Comparison of ENCODE assay signal across 25 mouse cellular contexts in genomic region chrX:57228178-57228577, GRCm38 (mm10). TPM values are rescaled to one million over a fixed set of nuclear protein-coding genes. Genes with fewer than 3 reads are reported as not detected.
DNase-seq lines count a peak whose midpoint lies in the region; ATAC-seq lines count a peak whose summit lies in the region.
"Had no signal": no experiment of that assay in that cellular context is flagged by ENCODE, and none has a peak within 500 bp of the region (broad histone marks: within the 10 kb centered on the region; RNA-seq: fewer than 3 reads in every experiment).

No protein-coding gene starts in this region.

- H3K4me3 ChIP-seq in neural tube, embryonic 15.5 days (replicated peaks) = no peak overlapping the region
- H3K4me3 ChIP-seq: heart, embryonic 13.5 days; liver, embryonic 13.5 days; neural tube, embryonic 13.5 days had no signal

- ATAC-seq in activated CD4-positive, CD25-positive, alpha-beta regulatory T cell, adult 4 months = peak; percentile 87
- peak; percentile 44; the same call in 1 of the 2 replicates for ATAC-seq in megakaryocyte progenitor cell, adult 5-6 weeks (replicated peaks; ENCODE audit: poor library complexity)
- no peak for ATAC-seq in neural tube, embryonic 15.5 days (ENCODE audit: low FRiP score)

- 77% methylated on average over 2 of the region's 2 CpGs for WGBS in neural tube, embryonic 15.5 days

- H3K36me3 ChIP-seq in neural tube, embryonic 15.5 days = no peaks in the 10 kb centered on the region
- H3K36me3 ChIP-seq: liver, embryonic 13.5 days; neural tube, embryonic 13.5 days had no signal

- no peak overlapping the region for H3K4me2 ChIP-seq in neural tube, embryonic 15.5 days
- H3K4me2 ChIP-seq: heart, embryonic 13.5 days; liver, embryonic 13.5 days; midbrain, embryonic 11.5 days; neural tube, embryonic 13.5 days had no signal

- no peak overlapping the region for H3K27ac ChIP-seq in neural tube, embryonic 15.5 days (replicated peaks)
- H3K27ac ChIP-seq: heart, embryonic 13.5 days; liver, embryonic 13.5 days; neural tube, embryonic 13.5 days had no signal

- H3K9me3 ChIP-seq in neural tube, embryonic 15.5 days (replicated peaks) = no peaks in the 10 kb centered on the region
- H3K9me3 ChIP-seq: heart, embryonic 13.5 days; liver, embryonic 13.5 days; neural tube, embryonic 13.5 days had no signal

- no peak overlapping the region for H3K9ac ChIP-seq in neural tube, embryonic 15.5 days (replicated peaks)
- H3K9ac ChIP-seq: heart, embryonic 13.5 days; liver, embryonic 13.5 days; neural tube, embryonic 13.5 days had no signal

- H3K4me1 ChIP-seq in neural tube, embryonic 15.5 days = no peaks in the 10 kb centered on the region
- H3K4me1 ChIP-seq: heart, embryonic 13.5 days; liver, embryonic 13.5 days; neural tube, embryonic 13.5 days had no signal

- DNase-seq in CD4-positive, CD25-positive, alpha-beta regulatory T cell, adult 2 months (ENCODE audit: low read depth, low spot score) = peak; percentile 67
- DNase-seq in thymus, postnatal 14 days = peak; percentile 73
- DNase-seq in MN1 (ENCODE audit: low spot score) = no peak
- no peak for DNase-seq in gastrocnemius, postnatal 10 days
- DNase-seq: cerebellum, postnatal 10 days; embryo, embryonic 11 days; heart, postnatal 4 days; kidney, adult 8-10 months; kidney, postnatal 36 days; layer of hippocampus, adult 9-11 months; liver, embryonic 13.5 days; lung, postnatal 10 days; right cerebral cortex, adult 18-20 months had no signal

- H3K27me3 ChIP-seq in neural tube, embryonic 15.5 days (replicated peaks) = no peaks in the 10 kb centered on the region
- H3K27me3 ChIP-seq: heart, embryonic 13.5 days; liver, embryonic 13.5 days; neural tube, embryonic 13.5 days had no signal

RNA-seq across cellular contexts. Expression of gene Cd40lg, which starts 16.2 kb away (rescaled TPM):
- polyA plus RNA-seq in activated CD4-positive, CD25-positive, alpha-beta regulatory T cell, adult 4 months (2017; shearing (Covaris generic)) = 10 to 100 TPM; 49.7 to 55.1 TPM
- not detected in 2 replicates for total RNA-seq in megakaryocyte progenitor cell, adult 5-6 weeks (2015)
- total RNA-seq in megakaryocyte progenitor cell, adult 5-6 weeks (2017) = not detected in 2 replicates
- not detected in 2 replicates for polyA plus RNA-seq in neural tube, embryonic 15.5 days (2015; fragmentation: Nextera tagmentation; extraction: Ambion mirVana)
- not detected for total RNA-seq in gastrocnemius, postnatal 10 days (2021)
- total RNA-seq: adrenal gland, adult 18-20 months; heart, postnatal 4 days; left cerebral cortex, adult 8-10 months; monocyte, adult 5-6 weeks had no signal
- polyA plus RNA-seq: forebrain, embryonic 11.5 days; gonadal fat pad, adult 2 months; heart, embryonic 13.5 days; limb, embryonic 11.5 days; liver, embryonic 13.5 days; midbrain, embryonic 11.5 days; neural tube, embryonic 13.5 days had no signal

Comparison
In these comparisons a context has a peak if more than half of its experiments do, and no peak if none do; other contexts are left out.
1. DNase-seq: peak in CD4-positive, CD25-positive, alpha-beta regulatory T cell, adult 2 months (single experiment) and thymus, postnatal 14 days (single experiment); none in MN1 (single experiment) and gastrocnemius, postnatal 10 days (single experiment).